Mouse (Mus musculus) brain, embryonic 14.5 days (tissue): Measurements from ENCODE around the gene Dnajb1. TPM values are rescaled to one million over a fixed set of nuclear protein-coding genes. Genes with fewer than 3 reads are reported as not detected.

Source experiments
- DNase-seq: peaks from one replicate; pipeline ENCODE4 v3.0.0-alpha.2; 2011; ENCODE audit warnings: low read depth
- CTCF ChIP-seq: fragments of 200-500 bp; IDR thresholded peaks from 2 replicates; pipeline ENCODE4 v1.5.1; 2012; ENCODE audit warnings: inconsistent platforms, mild to moderate bottlenecking, moderate library complexity, borderline replicate concordance; ENCODE audit not compliant: insufficient read depth, insufficient read length; ENCODE audit errors: extremely low read depth
- POLR2A ChIP-seq: fragments of 200-500 bp; IDR thresholded peaks from 2 replicates; pipeline ENCODE4 v1.6.1; 2012; ENCODE audit warnings: mild to moderate bottlenecking, inconsistent platforms, borderline replicate concordance; ENCODE audit not compliant: poor library complexity, insufficient read depth, insufficient read length, severe bottlenecking; ENCODE audit errors: extremely low read depth
- polyA plus RNA-seq: library from polyadenylated mRNA; depleted of rRNA; stranded (reverse); fragments of >200 nt; gene quantifications from 2 replicates; pipeline ENCODE4 v1.2.3, GENCODE M21; 2012

The Dnajb1 gene
- polyA plus RNA-seq, 1 experiment, result 38.0 TPM

GRCm38 (mm10) chr8:83621691-83622388, 13.8 kb downstream of the Dnajb1 start:
- TF ChIP-seq POLR2A (no peak), CTCF (no peak)
- DNase-seq, result no peak

GRCm38 (mm10) chr8:83622389-83622989, 14.5 kb downstream of the Dnajb1 start:
- TF ChIP-seq POLR2A (no peak), CTCF (peak; percentile 94)
- DNase-seq, result peak; percentile 91

- TF ChIP-seq CTCF, result no peak
- TF ChIP-seq POLR2A, result no peak
- no peak for DNase-seq
Observed at GRCm38 (mm10) chr8:83623549-83623948, 15.6 kb downstream of the Dnajb1 start.

- TF ChIP-seq CTCF (peak; percentile 72; the same call in 1 of the 2 replicates), POLR2A (no peak)
- DNase-seq, result peak; percentile 44
Observed at GRCm38 (mm10) chr8:83624739-83625138, 16.7 kb downstream of the Dnajb1 start.

- no peak for DNase-seq
- TF ChIP-seq CTCF (no peak), POLR2A (no peak)
Observed at GRCm38 (mm10) chr8:83625676-83626299, 17.8 kb downstream of the Dnajb1 start.

GRCm38 (mm10) chr8:83632083-83632707, 24.2 kb downstream of the Dnajb1 start:
- no peak for DNase-seq
- TF ChIP-seq POLR2A, result no peak

GRCm38 (mm10) chr8:83638856-83639255, 30.9 kb downstream of the Dnajb1 start:
- DNase-seq, result no peak
- TF ChIP-seq CTCF, result no peak
- no peak for TF ChIP-seq POLR2A

- DNase-seq, result no peak
- no peak for TF ChIP-seq CTCF
- no peak for TF ChIP-seq POLR2A
Observed at GRCm38 (mm10) chr8:83639649-83640048, 31.7 kb downstream of the Dnajb1 start.

- no peak for TF ChIP-seq CTCF
- TF ChIP-seq POLR2A, result no peak
- DNase-seq, result no peak
Observed at GRCm38 (mm10) chr8:83647511-83647910, 39.5 kb downstream of the Dnajb1 start.

- DNase-seq, result no peak
- TF ChIP-seq CTCF (no peak), POLR2A (no peak)
Observed at GRCm38 (mm10) chr8:83648031-83648430, 40.0 kb downstream of the Dnajb1 start.

- DNase-seq, result no peak
- no peak for TF ChIP-seq POLR2A
- TF ChIP-seq CTCF, result no peak
Observed at GRCm38 (mm10) chr8:83649699-83650098, 41.7 kb downstream of the Dnajb1 start.

- no peak for TF ChIP-seq CTCF
- TF ChIP-seq POLR2A, result peak; percentile 90
- peak; percentile 100 for DNase-seq
Observed at GRCm38 (mm10) chr8:83652030-83652743, 44.2 kb downstream of the Dnajb1 start, which contains the start of gene Gipc1. Gene Gipc1, plus strand, starts transcription at chr8:83652677.

GRCm38 (mm10) chr8:83652744-83653661, 45.0 kb downstream of the Dnajb1 start:
- no peak for DNase-seq

More at GRCm38 (mm10) chr8:83652744-83653661, 45.0 kb downstream of the Dnajb1 start:
- TF ChIP-seq CTCF (no peak), POLR2A (no peak)
